Mouse (Mus musculus): ENCODE measurements around the gene Fam83f.

Gene Fam83f

GRCm38 (mm10) chr15:80743606-80744005, 72.0 kb downstream of the Fam83f start:
- H3K27me3 ChIP-seq (ENCODE audit: insufficient read depth, low read length) = no peaks in the 10 kb centered on the region
- H3K4me3 ChIP-seq (replicated peaks; ENCODE audit: low read length) = no peak overlapping the region
- no peaks in the 10 kb centered on the region for H3K9me3 ChIP-seq (ENCODE audit: low read length)
- 0 out of 2 replicates have a peak, but pooled peaks cover 6% of the 10 kb centered on the region for H3K36me3 ChIP-seq (ENCODE audit: insufficient read depth, low read length)
- TF ChIP-seq CTCF (conservative IDR thresholded peaks at IDR 0.05; ENCODE audit: low read length) = no peak
- TF ChIP-seq NANOG (IDR thresholded peaks at IDR 0.05; ENCODE audit: borderline replicate concordance, low read length) = no peak
- no peak for TF ChIP-seq POU5F1 (IDR thresholded peaks at IDR 0.05; ENCODE audit: borderline replicate concordance, low read length)
- peaks cover 21% of the 10 kb centered on the region for H3K4me1 ChIP-seq (replicated peaks; ENCODE audit: low read depth, low read length)

- no peak overlapping the region for H3K4me3 ChIP-seq (replicated peaks; ENCODE audit: low read length)
- no peaks in the 10 kb centered on the region for H3K27me3 ChIP-seq (ENCODE audit: insufficient read depth, low read length)
- no peaks in the 10 kb centered on the region for H3K9me3 ChIP-seq (ENCODE audit: low read length)
- peaks cover 22% of the 10 kb centered on the region for H3K4me1 ChIP-seq (replicated peaks; ENCODE audit: low read depth, low read length)
- H3K36me3 ChIP-seq (ENCODE audit: insufficient read depth, low read length) = peaks cover 11% of the 10 kb centered on the region; the same call in 1 of the 2 replicates
- TF ChIP-seq POU5F1 (IDR thresholded peaks at IDR 0.05; ENCODE audit: borderline replicate concordance, low read length) (no peak), NANOG (IDR thresholded peaks at IDR 0.05; ENCODE audit: borderline replicate concordance, low read length) (no peak), CTCF (conservative IDR thresholded peaks at IDR 0.05; ENCODE audit: low read length) (no peak)
Measured at GRCm38 (mm10) chr15:80744667-80745422, 73.2 kb downstream of the Fam83f start.

GRCm38 (mm10) chr15:80748979-80749378, 77.3 kb downstream of the Fam83f start:
- TF ChIP-seq NANOG (IDR thresholded peaks at IDR 0.05; ENCODE audit: borderline replicate concordance, low read length) = no peak
- TF ChIP-seq POU5F1 (IDR thresholded peaks at IDR 0.05; ENCODE audit: borderline replicate concordance, low read length) = no peak
- no peak for TF ChIP-seq CTCF (conservative IDR thresholded peaks at IDR 0.05; ENCODE audit: low read length)
- H3K9me3 ChIP-seq (ENCODE audit: low read length) = no peaks in the 10 kb centered on the region

More at GRCm38 (mm10) chr15:80748979-80749378, 77.3 kb downstream of the Fam83f start:
- Histone ChIP-seq H3K4me1 (replicated peaks; ENCODE audit: low read depth, low read length) (peaks cover 7% of the 10 kb centered on the region), H3K4me3 (replicated peaks; ENCODE audit: low read length) (no peak overlapping the region), H3K27me3 (ENCODE audit: insufficient read depth, low read length) (no peaks in the 10 kb centered on the region), H3K36me3 (ENCODE audit: insufficient read depth, low read length) (peaks cover 6% of the 10 kb centered on the region; the same call in 1 of the 2 replicates)
